Mouse (Mus musculus): ENCODE results near the gene Igfbp7. TPM values are rescaled to one million over a fixed set of nuclear protein-coding genes. Genes with fewer than 3 reads are reported as not detected.

Gene Igfbp7
- polyA plus RNA-seq, 2 experiments, result 100 to 102 TPM

DNA sequence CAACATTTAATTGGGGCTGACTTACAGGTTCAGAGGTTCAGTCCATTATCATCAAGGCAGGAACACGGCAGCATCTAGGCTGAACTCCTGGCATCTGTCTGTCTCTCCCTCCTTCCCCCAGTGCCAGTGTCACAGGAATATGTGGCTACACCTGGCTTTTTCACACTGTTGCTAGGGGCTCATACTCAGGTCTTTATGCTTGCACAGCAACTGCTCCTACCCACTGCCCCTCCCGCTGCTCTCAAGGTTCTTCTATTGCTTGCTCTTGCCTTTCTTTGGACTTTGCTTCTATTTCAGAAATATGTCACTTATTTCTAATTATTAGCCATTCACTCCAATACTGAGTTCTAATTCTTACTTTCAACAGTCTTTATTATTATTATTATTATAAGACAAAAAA lies 17.6 kb downstream of the Igfbp7 start:
- no peak overlapping the region for H3K4me2 ChIP-seq (replicated peaks; ENCODE audit: low read depth, low read length, severe bottlenecking)
- TF ChIP-seq POLR2A (IDR thresholded peaks at IDR 0.05; ENCODE audit: borderline replicate concordance, extremely low read depth, insufficient read depth, insufficient read length), result no peak
- 100% methylated on average over 2 of the region's 2 CpGs for WGBS
- ATAC-seq (ENCODE audit: low FRiP score, low read depth), result no peak
- no peaks in the 10 kb centered on the region for H3K9me3 ChIP-seq (ENCODE audit: control insufficient read depth, low read length)
- H3K4me1 ChIP-seq (ENCODE audit: control insufficient read depth, insufficient read depth, low read length), result no peaks in the 10 kb centered on the region
- no peaks in the 10 kb centered on the region for H3K36me3 ChIP-seq (ENCODE audit: control insufficient read depth, insufficient read depth, low read length)
- H3K4me3 ChIP-seq (replicated peaks; ENCODE audit: low read length), result no peak overlapping the region
- H3K9ac ChIP-seq (ENCODE audit: low read depth, low read length, severe bottlenecking), result no peak overlapping the region
- DNase-seq (ENCODE audit: low spot score), result no peak
- no peaks in the 10 kb centered on the region for H3K27me3 ChIP-seq (ENCODE audit: control insufficient read depth, insufficient read depth, low read length)
- H3K27ac ChIP-seq (replicated peaks; ENCODE audit: low read depth, low read length), result no peak overlapping the region

DNA sequence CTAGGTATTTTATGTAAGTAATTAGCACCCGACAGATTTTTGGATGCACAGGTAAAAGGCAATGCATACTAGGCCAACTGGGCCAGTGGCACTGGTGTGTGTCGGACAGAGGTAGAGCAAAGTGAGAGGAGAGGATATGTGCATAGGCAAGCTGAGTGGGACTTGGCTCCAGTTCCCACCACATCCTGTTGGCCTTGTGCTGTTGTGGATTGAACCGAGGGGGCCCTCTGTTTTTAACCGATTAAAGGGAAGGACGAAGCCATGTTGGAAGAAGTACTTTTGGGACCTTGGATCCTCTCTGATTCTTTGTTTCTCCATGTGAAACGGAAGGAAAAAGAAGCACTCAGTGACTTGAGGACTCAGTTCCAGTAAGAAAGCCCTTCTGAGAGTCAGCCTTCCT lies 19.5 kb downstream of the Igfbp7 start:
- TF ChIP-seq POLR2A (IDR thresholded peaks at IDR 0.05; ENCODE audit: borderline replicate concordance, extremely low read depth, insufficient read depth, insufficient read length), result no peak
- H3K27ac ChIP-seq (replicated peaks; ENCODE audit: low read depth, low read length), result no peak overlapping the region
- H3K4me2 ChIP-seq (replicated peaks; ENCODE audit: low read depth, low read length, severe bottlenecking), result no peak overlapping the region
- WGBS, result 78% methylated on average over 6 of the region's 6 CpGs
- H3K9me3 ChIP-seq (ENCODE audit: control insufficient read depth, low read length), result no peaks in the 10 kb centered on the region
- no peaks in the 10 kb centered on the region for H3K36me3 ChIP-seq (ENCODE audit: control insufficient read depth, insufficient read depth, low read length)
- ATAC-seq (ENCODE audit: low FRiP score, low read depth), result no peak
- H3K4me3 ChIP-seq (replicated peaks; ENCODE audit: low read length), result no peak overlapping the region
- H3K9ac ChIP-seq (ENCODE audit: low read depth, low read length, severe bottlenecking), result no peak overlapping the region
- H3K27me3 ChIP-seq (ENCODE audit: control insufficient read depth, insufficient read depth, low read length), result no peaks in the 10 kb centered on the region
- H3K4me1 ChIP-seq (ENCODE audit: control insufficient read depth, insufficient read depth, low read length), result no peaks in the 10 kb centered on the region
- no peak for DNase-seq (ENCODE audit: low spot score)

DNA sequence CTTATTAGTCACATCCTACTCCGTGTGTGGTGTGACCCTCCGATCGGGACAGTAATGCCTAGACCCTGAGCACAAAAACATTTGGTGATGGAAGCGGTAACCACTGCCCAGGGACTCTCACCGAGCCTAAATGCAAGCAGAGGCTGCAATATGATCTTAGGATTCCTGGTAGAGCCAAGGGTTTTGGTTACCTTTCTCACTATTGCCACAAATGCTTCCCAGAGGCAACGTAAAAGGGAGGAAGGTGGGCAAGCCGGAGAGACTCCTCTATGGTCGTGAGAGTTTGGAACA lies 20.5 kb downstream of the Igfbp7 start:
- 56% methylated on average over 8 of the region's 8 CpGs for WGBS
- H3K27ac ChIP-seq (replicated peaks; ENCODE audit: low read depth, low read length), result no peak overlapping the region
- H3K36me3 ChIP-seq (ENCODE audit: control insufficient read depth, insufficient read depth, low read length), result no peaks in the 10 kb centered on the region
- no peak for TF ChIP-seq POLR2A (IDR thresholded peaks at IDR 0.05; ENCODE audit: borderline replicate concordance, extremely low read depth, insufficient read depth, insufficient read length)
- H3K4me1 ChIP-seq (ENCODE audit: control insufficient read depth, insufficient read depth, low read length), result no peaks in the 10 kb centered on the region
- H3K4me2 ChIP-seq (replicated peaks; ENCODE audit: low read depth, low read length, severe bottlenecking), result no peak overlapping the region
- H3K9me3 ChIP-seq (ENCODE audit: control insufficient read depth, low read length), result no peaks in the 10 kb centered on the region
- no peaks in the 10 kb centered on the region for H3K27me3 ChIP-seq (ENCODE audit: control insufficient read depth, insufficient read depth, low read length)
- no peak for DNase-seq (ENCODE audit: low spot score)
- no peak overlapping the region for H3K4me3 ChIP-seq (replicated peaks; ENCODE audit: low read length)
- H3K9ac ChIP-seq (ENCODE audit: low read depth, low read length, severe bottlenecking), result no peak overlapping the region
- ATAC-seq (ENCODE audit: low FRiP score, low read depth), result no peak

DNA sequence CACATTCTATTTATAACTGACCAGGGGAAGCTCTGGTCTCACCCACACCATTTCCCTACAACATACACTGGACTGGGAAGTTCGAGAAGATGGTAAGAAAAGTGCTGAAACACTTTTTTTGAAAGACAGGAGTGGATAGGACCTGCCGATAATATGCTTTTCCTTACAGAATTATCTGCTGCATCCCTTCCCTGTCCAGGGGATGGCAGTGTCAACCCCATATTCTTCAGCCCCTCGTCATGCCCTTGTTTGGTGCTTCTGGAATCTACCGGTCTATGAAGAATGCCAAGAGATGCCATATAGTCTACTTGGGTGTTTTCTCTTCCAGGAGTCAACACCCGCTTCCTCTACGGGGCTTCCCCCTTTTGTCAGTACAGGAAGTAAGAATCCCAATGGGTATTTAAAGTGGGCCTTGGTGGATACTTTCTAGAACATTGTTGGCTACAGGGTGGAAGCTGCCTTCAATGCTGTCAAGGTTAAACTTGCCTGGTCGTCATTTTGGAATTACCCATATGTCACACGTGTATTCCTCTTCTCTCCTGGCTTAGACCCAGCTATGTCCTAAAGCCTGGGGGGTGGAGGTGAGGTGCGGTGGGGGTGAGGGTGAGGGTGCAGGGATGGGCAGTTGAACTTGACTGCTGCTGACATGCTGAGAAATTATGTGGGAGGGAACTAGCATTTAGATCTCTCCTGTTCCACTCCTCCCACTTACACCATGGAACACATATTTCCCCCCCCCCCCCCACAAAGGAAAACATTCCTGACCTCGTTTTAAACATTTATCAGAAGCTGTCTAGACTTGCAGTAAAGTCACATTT lies 21.0 kb downstream of the Igfbp7 start:
- Histone ChIP-seq H3K9ac (ENCODE audit: low read depth, low read length, severe bottlenecking) (no peak overlapping the region), H3K9me3 (ENCODE audit: control insufficient read depth, low read length) (no peaks in the 10 kb centered on the region), H3K27ac (replicated peaks; ENCODE audit: low read depth, low read length) (no peak overlapping the region), H3K4me3 (replicated peaks; ENCODE audit: low read length) (no peak overlapping the region), H3K36me3 (ENCODE audit: control insufficient read depth, insufficient read depth, low read length) (no peaks in the 10 kb centered on the region), H3K4me1 (ENCODE audit: control insufficient read depth, insufficient read depth, low read length) (no peaks in the 10 kb centered on the region), H3K4me2 (replicated peaks; ENCODE audit: low read depth, low read length, severe bottlenecking) (no peak overlapping the region), H3K27me3 (ENCODE audit: control insufficient read depth, insufficient read depth, low read length) (no peaks in the 10 kb centered on the region)
- 69% methylated on average over 10 of the region's 10 CpGs for WGBS
- no peak for DNase-seq (ENCODE audit: low spot score)
- no peak for ATAC-seq (ENCODE audit: low FRiP score, low read depth)
- no peak for TF ChIP-seq POLR2A (IDR thresholded peaks at IDR 0.05; ENCODE audit: borderline replicate concordance, extremely low read depth, insufficient read depth, insufficient read length)

DNA sequence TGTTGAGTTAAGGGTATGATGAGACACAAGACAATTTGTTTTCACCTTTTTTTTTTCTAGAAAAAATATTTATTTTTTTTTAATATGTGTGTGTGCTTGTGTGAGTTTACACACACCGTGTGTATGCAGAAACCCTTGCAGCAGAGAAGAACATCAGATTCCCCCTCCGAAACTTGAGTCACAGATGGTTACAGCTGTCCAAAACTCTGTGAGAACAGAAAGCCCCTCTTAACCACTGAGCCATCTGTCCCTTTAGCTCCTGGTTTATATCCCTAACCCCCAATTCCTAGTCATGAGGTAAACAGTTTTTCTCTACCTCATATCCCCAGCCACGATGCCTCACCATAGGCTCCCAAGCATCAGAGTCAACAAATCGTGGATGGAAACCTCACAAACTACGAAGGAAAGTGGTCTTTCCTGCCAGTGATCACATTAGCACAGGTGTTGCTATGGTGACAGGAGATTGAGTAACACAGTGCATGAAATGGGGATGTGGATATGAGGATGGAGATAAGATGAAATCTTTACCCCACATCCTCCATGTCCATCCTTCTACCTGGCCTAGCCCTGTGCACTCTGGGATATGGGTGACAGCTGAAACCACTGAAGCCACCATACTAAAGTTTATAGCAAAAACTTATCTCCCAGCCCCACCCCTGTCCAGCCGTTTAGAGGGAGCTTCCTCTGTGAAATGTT lies 21.8 kb downstream of the Igfbp7 start:
- no peak for ATAC-seq (ENCODE audit: low FRiP score, low read depth)

More for the DNA sequence above, 21.8 kb downstream of the Igfbp7 start:
- Histone ChIP-seq H3K36me3 (ENCODE audit: control insufficient read depth, insufficient read depth, low read length) (no peaks in the 10 kb centered on the region), H3K9ac (ENCODE audit: low read depth, low read length, severe bottlenecking) (no peak overlapping the region), H3K4me1 (ENCODE audit: control insufficient read depth, insufficient read depth, low read length) (no peaks in the 10 kb centered on the region), H3K27ac (replicated peaks; ENCODE audit: low read depth, low read length) (no peak overlapping the region), H3K4me3 (replicated peaks; ENCODE audit: low read length) (no peak overlapping the region), H3K27me3 (ENCODE audit: control insufficient read depth, insufficient read depth, low read length) (no peaks in the 10 kb centered on the region), H3K9me3 (ENCODE audit: control insufficient read depth, low read length) (no peaks in the 10 kb centered on the region), H3K4me2 (replicated peaks; ENCODE audit: low read depth, low read length, severe bottlenecking) (no peak overlapping the region)
- 87% methylated on average over 6 of the region's 6 CpGs for WGBS
- no peak for DNase-seq (ENCODE audit: low spot score)
- no peak for TF ChIP-seq POLR2A (IDR thresholded peaks at IDR 0.05; ENCODE audit: borderline replicate concordance, extremely low read depth, insufficient read depth, insufficient read length)
